Mouse (Mus musculus) MEL (cell line): ENCODE measurements around the gene Ryr3. TPM values are rescaled to one million over a fixed set of nuclear protein-coding genes. Genes with fewer than 3 reads are reported as not detected.

ENCODE experiments used
- DNase-seq: peaks from one replicate; pipeline ENCODE4 v3.0.0; 2011; ENCODE audit warnings: low read depth, low spot score
- H3K27ac ChIP-seq: 2 replicates; pipeline ENCODE4 v1.5.1; 2012; ENCODE audit warnings: low read depth, mild to moderate bottlenecking, control low read depth, low read length, moderate library complexity; ENCODE audit not compliant: control insufficient read depth
- H3K27me3 ChIP-seq, 2 experiments: fragments of 150-350 bp in 1 of 2; sonication (generic) in 1 of 2; 2 replicates each; pipeline ENCODE4 v1.6.1; 2012; ENCODE audit warnings: low read length in 2 of 2, mild to moderate bottlenecking in 2 of 2, improper control_type of control experiment in 1 of 2, moderate library complexity in 1 of 2; ENCODE audit not compliant: insufficient read depth in 2 of 2, control insufficient read depth in 1 of 2
- H3K36me3 ChIP-seq, 2 experiments: 2 replicates each; pipeline ENCODE4 v1.6.1; 2012 to 2014; ENCODE audit warnings: low read length in 2 of 2, improper control_type of control experiment in 1 of 2, inconsistent platforms in 1 of 2, mild to moderate bottlenecking in 1 of 2; ENCODE audit not compliant: insufficient read depth in 2 of 2, control insufficient read depth in 1 of 2
- H3K4me1 ChIP-seq, 2 experiments: fragments of 150-350 bp in 1 of 2; sonication (generic) in 1 of 2; 2 replicates each; pipeline ENCODE4 v1.6.1; 2012; ENCODE audit warnings: low read length in 2 of 2, improper control_type of control experiment in 1 of 2, mild to moderate bottlenecking in 1 of 2; ENCODE audit not compliant: insufficient read depth in 2 of 2, control insufficient read depth in 1 of 2
- H3K4me3 ChIP-seq, 2 experiments: fragments of 150-350 bp in 1 of 2; sonication (generic) in 1 of 2; 2 replicates each; pipeline ENCODE4 v1.5.1; 2012; ENCODE audit warnings: low read depth in 2 of 2, low read length in 2 of 2, mild to moderate bottlenecking in 2 of 2, moderate library complexity in 2 of 2, control low read depth in 1 of 2, improper control_type of control experiment in 1 of 2; ENCODE audit not compliant: control insufficient read depth in 1 of 2, insufficient read depth in 1 of 2
- H3K79me2 ChIP-seq: 2 replicates; pipeline ENCODE4 v1.6.1; 2012; ENCODE audit warnings: mild to moderate bottlenecking, low read length, moderate library complexity; ENCODE audit not compliant: control insufficient read depth, poor library complexity, insufficient read depth
- H3K9ac ChIP-seq: 2 replicates; pipeline ENCODE4 v1.6.1; 2012; ENCODE audit warnings: low read depth, mild to moderate bottlenecking, control low read depth, low read length, moderate library complexity; ENCODE audit not compliant: control insufficient read depth, poor library complexity, severe bottlenecking
- H3K9me3 ChIP-seq: fragments of 150-350 bp; sonication (generic); replicated peaks from 2 replicates; pipeline ENCODE4 v1.6.1; 2012; ENCODE audit warnings: mild to moderate bottlenecking, low read length, improper control_type of control experiment, moderate library complexity; ENCODE audit not compliant: insufficient read depth
- CHD1 ChIP-seq: IDR thresholded peaks from 2 replicates; pipeline ENCODE4 v1.6.1; 2012; ENCODE audit warnings: low read depth, mild to moderate bottlenecking, inconsistent platforms, low read length, improper control_type of control experiment
- CHD2 ChIP-seq: IDR thresholded peaks from 2 replicates; pipeline ENCODE4 v1.6.1; 2011; ENCODE audit warnings: low read length, improper control_type of control experiment
- E2F4 ChIP-seq: IDR thresholded peaks from 2 replicates; pipeline ENCODE4 v1.6.1; 2011; ENCODE audit warnings: low read depth, low read length, improper control_type of control experiment, borderline replicate concordance
- ELF1 ChIP-seq: IDR thresholded peaks from 2 replicates; pipeline ENCODE4 v1.6.1; 2014; ENCODE audit warnings: low read depth, mild to moderate bottlenecking, inconsistent platforms, low read length, improper control_type of control experiment, moderate library complexity
- GABPA ChIP-seq: IDR thresholded peaks from 2 replicates; pipeline ENCODE4 v1.6.1; 2012; ENCODE audit warnings: low read depth, mild to moderate bottlenecking, inconsistent platforms, low read length, improper control_type of control experiment, moderate library complexity
- HCFC1 ChIP-seq: IDR thresholded peaks from 2 replicates; pipeline ENCODE4 v1.6.1; 2012; ENCODE audit warnings: low read depth, mild to moderate bottlenecking, inconsistent platforms, low read length, improper control_type of control experiment, moderate library complexity
- JUND ChIP-seq: IDR thresholded peaks from 2 replicates; pipeline ENCODE4 v1.6.1; 2011; ENCODE audit warnings: low read depth, mild to moderate bottlenecking, improper control_type of control experiment, low read length
- MAFK ChIP-seq: IDR thresholded peaks from 2 replicates; pipeline ENCODE4 v1.6.1; 2011; ENCODE audit warnings: low read depth, mild to moderate bottlenecking, low read length, improper control_type of control experiment, borderline replicate concordance
- MAX ChIP-seq: IDR thresholded peaks from 2 replicates; pipeline ENCODE4 v1.6.1; 2011; ENCODE audit warnings: low read length, improper control_type of control experiment
- MAZ ChIP-seq: IDR thresholded peaks from 2 replicates; pipeline ENCODE4 v1.6.1; 2012; ENCODE audit warnings: low read depth, mild to moderate bottlenecking, inconsistent platforms, low read length, improper control_type of control experiment
- MYB ChIP-seq: IDR thresholded peaks from 2 replicates; pipeline ENCODE4 v1.6.1; 2011; ENCODE audit warnings: mild to moderate bottlenecking, low read depth, low read length, improper control_type of control experiment
- NELFE ChIP-seq: IDR thresholded peaks from 2 replicates; pipeline ENCODE4 v1.6.1; 2011; ENCODE audit warnings: low read depth, low read length, improper control_type of control experiment
- NRF1 ChIP-seq: IDR thresholded peaks from 2 replicates; pipeline ENCODE4 v1.6.1; 2014; ENCODE audit warnings: low read depth, mild to moderate bottlenecking, inconsistent platforms, low read length, improper control_type of control experiment, moderate library complexity; ENCODE audit not compliant: poor library complexity, insufficient read depth, severe bottlenecking
- POLR2A ChIP-seq, 2 experiments: IDR thresholded peaks; 2 replicates each; pipeline ENCODE4 v1.6.1; 2011 to 2012; ENCODE audit warnings: low read length in 2 of 2, mild to moderate bottlenecking in 2 of 2, control low read depth in 1 of 2, improper control_type of control experiment in 1 of 2, low read depth in 1 of 2, moderate library complexity in 1 of 2; ENCODE audit not compliant: control insufficient read depth in 1 of 2, insufficient read depth in 1 of 2, poor library complexity in 1 of 2
- POLR2AphosphoS2 ChIP-seq: IDR thresholded peaks from 2 replicates; pipeline ENCODE4 v1.6.1; 2011; ENCODE audit warnings: low read length, improper control_type of control experiment
- POLR2AphosphoS5 ChIP-seq: IDR thresholded peaks from 2 replicates; pipeline ENCODE4 v1.6.1; 2012; ENCODE audit warnings: low read depth, borderline replicate concordance, mild to moderate bottlenecking, inconsistent platforms, low read length, moderate library complexity, mixed read lengths
- RCOR1 ChIP-seq: IDR thresholded peaks from 2 replicates; pipeline ENCODE4 v1.6.1; 2012; ENCODE audit warnings: low read depth, mild to moderate bottlenecking, inconsistent platforms, low read length, improper control_type of control experiment
- SIN3A ChIP-seq: IDR thresholded peaks from 2 replicates; pipeline ENCODE4 v1.6.1; 2012; ENCODE audit warnings: low read length, improper control_type of control experiment, inconsistent platforms
- SMC3 ChIP-seq: IDR thresholded peaks from 2 replicates; pipeline ENCODE4 v1.6.1; 2011; ENCODE audit warnings: low read depth, low read length, improper control_type of control experiment
- TBP ChIP-seq: IDR thresholded peaks from 2 replicates; pipeline ENCODE4 v1.8.0; 2011; ENCODE audit warnings: low read depth, low read length, improper control_type of control experiment
- UBTF ChIP-seq: IDR thresholded peaks from 2 replicates; pipeline ENCODE4 v1.6.1; 2012; ENCODE audit warnings: low read depth, mild to moderate bottlenecking, inconsistent platforms, low read length, improper control_type of control experiment, moderate library complexity, borderline replicate concordance; ENCODE audit not compliant: insufficient read depth
- ZC3H11A ChIP-seq: IDR thresholded peaks from 2 replicates; pipeline ENCODE4 v1.6.1; 2012; ENCODE audit warnings: low read depth, mild to moderate bottlenecking, inconsistent platforms, low read length, improper control_type of control experiment
- ZMIZ1 ChIP-seq: IDR thresholded peaks from 2 replicates; pipeline ENCODE4 v1.6.1; 2012; ENCODE audit warnings: low read depth, mild to moderate bottlenecking, inconsistent platforms, low read length, improper control_type of control experiment, moderate library complexity
- polyA plus RNA-seq, 2 experiments: library from polyadenylated mRNA; stranded (reverse) in 1 of 2; unstranded in 1 of 2; fragments of >175 nt in 1 of 2; fragments of >200 nt in 1 of 2; gene quantifications; 2 replicates each; pipeline versions ENCODE4 v1.2.1 to v1.2.4; 2012; ENCODE audit warnings: low replicate concordance in 2 of 2, low read depth in 1 of 2; ENCODE audit not compliant: insufficient read length in 2 of 2, insufficient read depth in 1 of 2, missing spikeins in 1 of 2
- total RNA-seq: library from RNA; depleted of rRNA; stranded (reverse); fragments of 300-350 nt; gene quantifications from 2 replicates; pipeline ENCODE4 v1.2.3, GENCODE M21; 2012

Ryr3 gene
- total and polyA plus RNA-seq, 3 experiments: 0.04 TPM; not detected in 2

GRCm38 (mm10) chr2:112751416-112751815 lies 465.5 kb downstream of the Ryr3 start:
- Histone ChIP-seq H3K9ac (no peak overlapping the region), H3K4me1 (no peaks in the 10 kb centered on the region), H3K4me3 (no peak overlapping the region), H3K27me3 (peaks cover 0 to 3% of the 10 kb centered on the region in 2 experiments; a peak in 2 of 4 replicates), H3K9me3 (no peaks in the 10 kb centered on the region), H3K27ac (no peak overlapping the region), H3K36me3 (no peaks in the 10 kb centered on the region), H3K79me2 (no peaks in the 10 kb centered on the region)
- DNase-seq: no peak
- no peak for TF ChIP-seq CHD1
- no peak for TF ChIP-seq HCFC1
- TF ChIP-seq E2F4: no peak
- TF ChIP-seq ZC3H11A: no peak
- TF ChIP-seq SMC3: no peak
- TF ChIP-seq POLR2A (IDR thresholded peaks at IDR 0.05; ENCODE audit: control insufficient read depth in 1 of 2, insufficient read depth in 1 of 2, low read depth in 1 of 2, low read length in 2 of 2, poor library complexity in 1 of 2): no peak
- TF ChIP-seq UBTF: no peak
- no peak for TF ChIP-seq GABPA
- TF ChIP-seq TBP: no peak
- no peak for TF ChIP-seq MAZ

- H3K9me3 ChIP-seq: no peaks in the 10 kb centered on the region
- no peak overlapping the region for H3K4me3 ChIP-seq
- no peaks in the 10 kb centered on the region for H3K4me1 ChIP-seq
- TF ChIP-seq ZMIZ1: no peak
- no peak for TF ChIP-seq POLR2AphosphoS2
- no peak for TF ChIP-seq TBP
- H3K27me3 ChIP-seq: peaks cover 0 to 3% of the 10 kb centered on the region in 2 experiments; a peak in 2 of 4 replicates
- H3K27ac ChIP-seq: no peak overlapping the region
- H3K79me2 ChIP-seq: no peaks in the 10 kb centered on the region
- H3K9ac ChIP-seq: no peak overlapping the region
- DNase-seq: no peak
- H3K36me3 ChIP-seq: no peaks in the 10 kb centered on the region
Measured at GRCm38 (mm10) chr2:112748532-112748931, 468.4 kb downstream of the Ryr3 start.

- no peak overlapping the region for H3K4me3 ChIP-seq
- no peaks in the 10 kb centered on the region for H3K9me3 ChIP-seq
- TF ChIP-seq MAX: no peak
- no peak for TF ChIP-seq HCFC1
- TF ChIP-seq ELF1: no peak
- no peak for TF ChIP-seq POLR2AphosphoS5
- no peak for TF ChIP-seq SIN3A
- TF ChIP-seq MYB: no peak
- TF ChIP-seq POLR2AphosphoS2: no peak
- no peak for TF ChIP-seq JUND
- TF ChIP-seq RCOR1: no peak
- no peak for TF ChIP-seq MAZ
- TF ChIP-seq NRF1: no peak
- no peak for TF ChIP-seq NELFE
- TF ChIP-seq MAFK: no peak
- no peak for TF ChIP-seq CHD1
- TF ChIP-seq CHD2: no peak
- peaks cover 5 to 8% of the 10 kb centered on the region in 2 experiments; a peak in 2 of 4 replicates for H3K27me3 ChIP-seq
- no peaks in the 10 kb centered on the region for H3K36me3 ChIP-seq
- H3K9ac ChIP-seq: no peak overlapping the region
- H3K79me2 ChIP-seq: no peaks in the 10 kb centered on the region
- DNase-seq: no peak
- no peak overlapping the region for H3K27ac ChIP-seq
- no peaks in the 10 kb centered on the region for H3K4me1 ChIP-seq
Measured at GRCm38 (mm10) chr2:112732942-112733341, 484.0 kb downstream of the Ryr3 start.
